Mouse (Mus musculus) brown adipose tissue, adult 24 weeks (tissue): Measurements from ENCODE around the gene Nlgn3. TPM values are rescaled to one million over a fixed set of nuclear protein-coding genes. Genes with fewer than 3 reads are reported as not detected.
A peak's percentile ranks its signal among the peaks of the same experiment; 100 is the strongest.
"Not testable (repeated sequence)": the region's sequence is repeated elsewhere in the genome, so short reads cannot be mapped to it uniquely, and the experiment has no call there.

ENCODE experiments used
- H3K27ac ChIP-seq: fragments of 200-500 bp; replicated peaks from 2 replicates; pipeline ENCODE4 v1.5.1; 2012; ENCODE audit warnings: low read depth, mild to moderate bottlenecking, low read length
- H3K4me1 ChIP-seq: fragments of 200-500 bp; 2 replicates; pipeline ENCODE4 v1.6.1; 2012; ENCODE audit warnings: low read length, mixed read lengths; ENCODE audit not compliant: control insufficient read depth, insufficient read depth, insufficient read length
- H3K4me3 ChIP-seq: fragments of 200-500 bp; 2 replicates; pipeline ENCODE4 v1.5.1; 2012; ENCODE audit warnings: low read depth, mild to moderate bottlenecking, low read length, moderate library complexity; ENCODE audit not compliant: insufficient read depth
- polyA plus RNA-seq: library from polyadenylated mRNA; stranded (reverse); fragments of >200 nt; gene quantifications from 2 replicates; pipeline ENCODE4 v1.2.4, GENCODE M21; 2012; ENCODE audit not compliant: missing spikeins, insufficient read depth, insufficient read length

Nlgn3 gene
- polyA plus RNA-seq, 1 experiment = not detected

- Histone ChIP-seq H3K27ac (no peak overlapping the region), H3K4me3 (no peak overlapping the region), H3K4me1 (no peaks in the 10 kb centered on the region)
These were observed 30.5 kb downstream of the Nlgn3 start for GRCm38 (mm10) chrX:101329372-101330028.

- Histone ChIP-seq H3K4me1 (no peaks in the 10 kb centered on the region), H3K4me3 (peak overlapping the region; percentile 70), H3K27ac (peak overlapping the region; percentile 99)
These were observed 33.0 kb downstream of the Nlgn3 start for GRCm38 (mm10) chrX:101332031-101332374.

GRCm38 (mm10) chrX:101332375-101333211 lies 33.6 kb downstream of the Nlgn3 start:
- Histone ChIP-seq H3K27ac (peak overlapping the region; percentile 99), H3K4me1 (no peaks in the 10 kb centered on the region), H3K4me3 (peak overlapping the region; percentile 70)

GRCm38 (mm10) chrX:101334606-101335005 lies 35.6 kb downstream of the Nlgn3 start:
- H3K4me1 ChIP-seq = no peaks in the 10 kb centered on the region
- no peak overlapping the region for H3K27ac ChIP-seq
- H3K4me3 ChIP-seq = no peak overlapping the region

- no peaks in the 10 kb centered on the region for H3K4me1 ChIP-seq
- H3K4me3 ChIP-seq = no peak overlapping the region
- H3K27ac ChIP-seq = no peak overlapping the region
These were observed 39.7 kb downstream of the Nlgn3 start for GRCm38 (mm10) chrX:101338666-101339065.

- H3K4me3 ChIP-seq, H3K27ac ChIP-seq, H3K4me1 ChIP-seq: not testable (repeated sequence)
These were observed 43.9 kb downstream of the Nlgn3 start for GRCm38 (mm10) chrX:101342837-101343236.

GRCm38 (mm10) chrX:101345456-101345855 lies 46.5 kb downstream of the Nlgn3 start:
- Histone ChIP-seq H3K27ac (no peak overlapping the region), H3K4me3 (no peak overlapping the region), H3K4me1 (no peaks in the 10 kb centered on the region)

GRCm38 (mm10) chrX:101346475-101346874 lies 47.5 kb downstream of the Nlgn3 start:
- Histone ChIP-seq H3K27ac (no peak overlapping the region), H3K4me3 (no peak overlapping the region), H3K4me1 (no peaks in the 10 kb centered on the region)

GRCm38 (mm10) chrX:101351188-101351587 lies 52.2 kb downstream of the Nlgn3 start:
- Histone ChIP-seq H3K4me3 (no peak overlapping the region), H3K27ac (no peak overlapping the region), H3K4me1 (no peaks in the 10 kb centered on the region)

- not testable (repeated sequence) for H3K4me3 ChIP-seq, H3K27ac ChIP-seq, H3K4me1 ChIP-seq
These were observed 59.9 kb downstream of the Nlgn3 start for GRCm38 (mm10) chrX:101358902-101359301.

- H3K4me3 ChIP-seq = no peak overlapping the region
- H3K27ac ChIP-seq = no peak overlapping the region
- no peaks in the 10 kb centered on the region for H3K4me1 ChIP-seq
These were observed 70.0 kb downstream of the Nlgn3 start for GRCm38 (mm10) chrX:101369001-101369400.

- no peak overlapping the region for H3K4me3 ChIP-seq
- H3K4me1 ChIP-seq = no peaks in the 10 kb centered on the region
- no peak overlapping the region for H3K27ac ChIP-seq
These were observed 71.6 kb downstream of the Nlgn3 start for GRCm38 (mm10) chrX:101370573-101370972.

GRCm38 (mm10) chrX:101372946-101373345 lies 74.0 kb downstream of the Nlgn3 start:
- H3K27ac ChIP-seq = no peak overlapping the region
- H3K4me3 ChIP-seq = no peak overlapping the region
- H3K4me1 ChIP-seq = no peaks in the 10 kb centered on the region
